Mouse (Mus musculus) liver, embryonic 12.5 days (tissue): ENCODE measurements around the gene Psmd5. TPM values are rescaled to one million over a fixed set of nuclear protein-coding genes. Genes with fewer than 3 reads are reported as not detected.

Experiments used
- ATAC-seq: fragments of 200-750 bp; cut with Nextera tagmentation; 2 replicates; pipeline ENCODE4 v1.8.0; 2017; ENCODE audit warnings: moderate number of reproducible peaks, mild to moderate bottlenecking, moderate library complexity
- H3K27ac ChIP-seq: fragments of 300-500 bp; sonication (generic); 2 replicates; pipeline ENCODE4 v1.5.1; 2016; ENCODE audit warnings: mild to moderate bottlenecking
- H3K27me3 ChIP-seq: fragments of 300-500 bp; sonication (generic); replicated peaks from 2 replicates; pipeline ENCODE4 v1.6.1; 2016; ENCODE audit warnings: mild to moderate bottlenecking, moderate library complexity
- H3K36me3 ChIP-seq: fragments of 300-500 bp; sonication (generic); 2 replicates; pipeline ENCODE4 v1.6.1; 2016; ENCODE audit warnings: mild to moderate bottlenecking, moderate library complexity
- H3K4me1 ChIP-seq: fragments of 300-500 bp; sonication (generic); 2 replicates; pipeline ENCODE4 v1.6.1; 2016
- H3K4me2 ChIP-seq: fragments of 300-500 bp; sonication (generic); 2 replicates; pipeline ENCODE4 v1.6.1; 2016; ENCODE audit warnings: mild to moderate bottlenecking, moderate library complexity
- H3K4me3 ChIP-seq: fragments of 300-500 bp; sonication (generic); 2 replicates; pipeline ENCODE4 v1.5.1; 2016; ENCODE audit warnings: mild to moderate bottlenecking, moderate library complexity
- H3K9ac ChIP-seq: fragments of 300-500 bp; sonication (generic); 2 replicates; pipeline ENCODE4 v1.6.1; 2016; ENCODE audit warnings: mild to moderate bottlenecking, moderate library complexity
- H3K9me3 ChIP-seq: fragments of 300-500 bp; sonication (generic); replicated peaks from 2 replicates; pipeline ENCODE4 v1.6.1; 2016; ENCODE audit warnings: mild to moderate bottlenecking, moderate library complexity
- WGBS: fragments of 180-500 bp; shearing (Covaris S2); methylation state at CpG from one replicate; pipeline ENCODE4 v1.1.7; 2016; ENCODE audit not compliant: insufficient replicate concordance; 5-methylcytosine and 5-hydroxymethylcytosine counted together
- polyA plus RNA-seq: library from polyadenylated mRNA; unstranded; fragments of >200 nt; fragmentation: Nextera tagmentation; extraction: Ambion mirVana; gene quantifications from 2 replicates; pipeline ENCODE4 v1.2.1, GENCODE M21; 2016

Psmd5 gene
- 103 and 109 TPM in 2 replicates for polyA plus RNA-seq

DNA sequence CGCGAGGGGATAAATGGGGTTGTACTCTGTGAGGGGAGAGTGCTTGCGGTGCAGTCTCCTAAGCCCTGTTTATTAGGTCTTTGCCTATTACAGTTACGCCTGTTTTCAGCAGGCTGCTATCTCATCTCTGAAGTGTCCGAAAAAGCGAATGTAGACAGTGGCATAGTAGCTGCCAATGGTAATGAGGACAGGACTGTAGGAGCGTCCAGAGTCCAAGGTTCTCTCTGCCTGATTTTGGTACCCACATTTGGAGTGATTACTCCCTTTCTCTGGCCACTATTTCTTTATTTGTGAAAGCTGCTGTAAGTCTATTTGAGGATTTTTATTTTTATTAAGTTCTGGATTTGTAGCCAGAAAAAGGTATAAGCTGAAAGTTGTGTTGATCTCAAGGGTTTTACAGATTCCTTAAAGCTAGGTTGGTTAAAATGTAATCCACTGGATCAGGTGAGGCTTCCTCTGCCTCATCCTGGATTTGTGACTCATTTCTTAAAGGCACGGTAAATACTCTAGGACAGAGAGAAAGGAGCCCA lies at the start of gene Psmd5:
Psmd5 (minus strand) TSS at position 153 of the 530 bp plus-strand sequence.
- H3K9me3 ChIP-seq, result no peaks in the 10 kb centered on the region
- peaks cover 65% of the 10 kb centered on the region for H3K27me3 ChIP-seq
- ATAC-seq, result no peak
- 22% methylated on average over 8 of the region's 8 CpGs for WGBS
- peak within 1 kb of the TSS; percentile 34 for H3K4me3 ChIP-seq
- H3K36me3 ChIP-seq, result no peaks in the 10 kb centered on the region
- peak within 1 kb of the TSS; percentile 10; the same call in 1 of the 2 replicates for H3K27ac ChIP-seq
- H3K4me1 ChIP-seq, result peaks cover 18% of the 10 kb centered on the region
- peak within 1 kb of the TSS; percentile 44 for H3K4me2 ChIP-seq
- H3K9ac ChIP-seq, result no peak within 1 kb of the TSS; the same call in 1 of the 2 replicates

GRCm38 (mm10) chr2:34922729-34923128 lies 48.0 kb upstream of the Psmd5 start:
- no peaks in the 10 kb centered on the region for H3K9me3 ChIP-seq
- no peak for ATAC-seq
- no peak overlapping the region for H3K4me3 ChIP-seq
- no peak overlapping the region for H3K4me2 ChIP-seq
- H3K27ac ChIP-seq, result no peak overlapping the region
- no peaks in the 10 kb centered on the region for H3K4me1 ChIP-seq
- WGBS, result 9% methylated on average over 2 of the region's 2 CpGs
- peaks cover 32% of the 10 kb centered on the region; the same call in 1 of the 2 replicates for H3K27me3 ChIP-seq
- no peak overlapping the region for H3K9ac ChIP-seq
- H3K36me3 ChIP-seq, result no peaks in the 10 kb centered on the region

DNA sequence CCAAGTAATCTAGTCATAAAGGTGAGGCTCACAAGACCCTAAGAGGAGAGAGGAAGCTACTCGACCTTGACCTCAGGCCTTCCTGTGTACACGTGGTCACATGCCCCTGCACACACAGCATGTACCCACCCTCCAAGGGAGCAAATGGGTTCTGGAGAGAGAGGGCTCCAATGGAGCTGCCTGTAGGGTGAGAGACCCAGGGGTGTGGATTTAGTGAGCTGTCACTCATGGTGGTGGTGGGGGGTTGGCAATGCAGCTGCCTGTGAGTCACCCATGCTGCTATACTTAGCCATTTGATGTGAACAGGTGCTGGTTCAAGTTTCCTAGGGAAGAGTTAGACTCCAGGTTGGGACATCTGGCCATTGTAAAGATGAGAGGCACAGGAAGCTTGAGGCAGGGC lies 45.4 kb upstream of the Psmd5 start:
- H3K9ac ChIP-seq, result no peak overlapping the region

GRCm38 (mm10) chr2:34915103-34915502 lies 40.3 kb upstream of the Psmd5 start:
- no peak overlapping the region for H3K27ac ChIP-seq
- no peak for ATAC-seq
- peaks cover 25% of the 10 kb centered on the region for H3K4me1 ChIP-seq
- H3K9ac ChIP-seq, result no peak overlapping the region
- no peak overlapping the region for H3K4me3 ChIP-seq
- WGBS, result 51% methylated on average over 2 of the region's 2 CpGs
- H3K27me3 ChIP-seq, result peaks cover 70% of the 10 kb centered on the region
- peaks cover 12% of the 10 kb centered on the region for H3K36me3 ChIP-seq
- no peak overlapping the region; the same call in 1 of the 2 replicates for H3K4me2 ChIP-seq
- H3K9me3 ChIP-seq, result no peaks in the 10 kb centered on the region

More for the DNA sequence above, 45.4 kb upstream of the Psmd5 start:
- Histone ChIP-seq H3K4me3 (no peak overlapping the region), H3K4me2 (no peak overlapping the region), H3K36me3 (no peaks in the 10 kb centered on the region), H3K27me3 (peaks cover 40% of the 10 kb centered on the region), H3K27ac (no peak overlapping the region), H3K9me3 (no peaks in the 10 kb centered on the region), H3K4me1 (no peaks in the 10 kb centered on the region)
- 27% methylated on average over 2 of the region's 2 CpGs for WGBS
- no peak for ATAC-seq

DNA sequence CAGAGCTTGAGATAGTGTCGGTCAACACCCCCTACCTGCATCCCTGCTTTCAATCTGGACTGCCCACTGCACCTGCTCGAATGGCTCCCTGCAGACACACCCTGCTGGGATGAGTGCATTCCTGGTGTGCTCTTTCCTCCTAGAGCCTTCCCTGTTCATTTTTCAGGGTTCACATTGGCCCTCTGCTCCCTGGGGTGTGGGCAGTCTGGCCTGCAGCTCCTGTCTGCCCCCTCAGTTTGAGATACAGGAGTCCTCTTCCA lies 40.0 kb upstream of the Psmd5 start:
- no peak for ATAC-seq
- peak overlapping the region; percentile 96 for H3K4me2 ChIP-seq

GRCm38 (mm10) chr2:34914069-34914822 lies 39.5 kb upstream of the Psmd5 start:
- Histone ChIP-seq H3K9ac (peak overlapping the region; percentile 75), H3K27me3 (peaks cover 67% of the 10 kb centered on the region), H3K9me3 (no peaks in the 10 kb centered on the region), H3K4me2 (peak overlapping the region; percentile 96), H3K36me3 (peaks cover 20% of the 10 kb centered on the region), H3K4me3 (peak overlapping the region; percentile 70), H3K27ac (peak overlapping the region; percentile 32; the same call in 1 of the 2 replicates), H3K4me1 (peaks cover 25% of the 10 kb centered on the region)
- WGBS, result 4% methylated on average over 37 of the region's 50 CpGs
- peak; percentile 78 for ATAC-seq

More for the DNA sequence above, 40.0 kb upstream of the Psmd5 start:
- H3K4me3 ChIP-seq, result 0 out of 2 replicates have a peak overlapping the region, but pooled peaks have one; percentile 70
- H3K9ac ChIP-seq, result no peak overlapping the region
- 23% methylated on average over 2 of the region's 2 CpGs for WGBS
- peaks cover 15% of the 10 kb centered on the region for H3K36me3 ChIP-seq
- peaks cover 25% of the 10 kb centered on the region for H3K4me1 ChIP-seq
- no peaks in the 10 kb centered on the region for H3K9me3 ChIP-seq
- no peak overlapping the region for H3K27ac ChIP-seq
- peaks cover 69% of the 10 kb centered on the region for H3K27me3 ChIP-seq

DNA sequence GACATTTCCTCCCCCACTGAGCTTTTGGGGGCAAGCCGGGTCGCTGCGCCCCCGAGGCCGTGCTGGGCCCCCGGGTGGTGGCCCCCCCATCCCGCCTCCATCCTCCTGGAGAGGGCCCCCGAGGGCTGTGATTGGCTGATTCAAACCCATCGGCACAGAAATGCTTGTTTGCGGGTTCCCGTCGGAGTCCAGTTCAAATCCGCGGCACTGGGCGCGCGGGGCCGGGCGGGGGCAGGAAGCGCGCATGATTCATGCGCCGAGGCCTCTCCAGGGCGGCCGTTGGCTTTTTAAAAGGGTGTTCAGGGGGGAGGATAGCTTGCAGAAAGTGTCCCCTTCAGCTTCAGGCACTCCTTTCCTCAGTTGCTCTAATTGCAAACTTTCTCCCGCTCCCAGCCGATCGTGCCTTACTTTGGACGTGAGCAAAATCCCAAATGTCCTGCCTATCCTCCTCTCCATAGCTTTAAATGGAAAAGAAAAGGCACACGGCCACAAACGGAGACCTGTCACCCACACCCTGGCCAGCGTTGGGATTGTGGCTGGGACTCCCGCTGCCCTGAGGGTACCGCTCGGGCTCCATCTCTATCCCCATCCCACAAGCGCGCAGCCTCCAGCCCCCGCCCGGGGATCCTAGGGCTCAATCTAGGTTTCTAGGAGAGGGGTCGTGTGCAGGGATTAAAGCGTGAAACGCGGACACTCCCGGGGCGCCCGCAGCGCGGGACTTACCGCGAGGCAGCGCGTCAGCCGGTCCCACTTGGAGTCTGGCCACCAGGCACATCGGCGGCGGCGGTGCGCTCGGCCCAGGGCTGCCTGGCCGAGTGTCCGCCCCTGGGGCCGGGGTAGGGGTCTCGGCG lies 38.7 kb upstream of the Psmd5 start, which contains the start of gene Phf19:
Phf19 (minus strand) TSS at position 809 of the 851 bp plus-strand sequence.
- peaks cover 59% of the 10 kb centered on the region for H3K27me3 ChIP-seq
- under 1% methylated on average over 60 of the region's 64 CpGs for WGBS
- H3K9me3 ChIP-seq, result no peaks in the 10 kb centered on the region
- peak within 1 kb of the TSS; percentile 75 for H3K9ac ChIP-seq
- peak within 1 kb of the TSS; percentile 32; the same call in 1 of the 2 replicates for H3K27ac ChIP-seq
- peak; percentile 47 for ATAC-seq
- peak within 1 kb of the TSS; percentile 70 for H3K4me3 ChIP-seq
- H3K4me1 ChIP-seq, result peaks cover 25% of the 10 kb centered on the region
- H3K36me3 ChIP-seq, result peaks cover 23% of the 10 kb centered on the region
- H3K4me2 ChIP-seq, result peak within 1 kb of the TSS; percentile 96

DNA sequence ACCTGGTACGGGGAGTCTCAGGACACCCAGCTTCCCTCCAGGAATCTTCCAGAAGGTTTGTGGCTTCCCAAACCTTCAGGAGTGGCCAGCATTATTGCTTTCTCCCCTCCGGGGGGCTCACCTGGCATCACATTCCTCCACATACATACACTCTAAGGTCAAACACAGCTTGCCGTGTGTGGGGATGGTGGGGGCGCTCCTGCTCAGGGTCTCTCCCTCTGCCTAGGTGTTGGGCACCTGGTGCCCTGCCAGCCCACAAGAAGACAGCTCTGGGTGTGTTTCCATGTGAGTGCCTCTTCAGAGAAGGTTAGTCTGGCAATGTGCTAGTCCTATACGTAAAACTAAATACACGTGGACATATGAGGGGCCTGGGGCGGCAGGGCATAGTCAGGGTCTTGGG lies 37.8 kb upstream of the Psmd5 start:
- no peak for ATAC-seq
- Histone ChIP-seq H3K36me3 (peaks cover 23% of the 10 kb centered on the region), H3K9ac (0 out of 2 replicates have a peak overlapping the region, but pooled peaks have one; percentile 75), H3K4me2 (peak overlapping the region; percentile 96), H3K4me1 (peaks cover 25% of the 10 kb centered on the region), H3K9me3 (no peaks in the 10 kb centered on the region), H3K27ac (no peak overlapping the region), H3K4me3 (peak overlapping the region; percentile 70), H3K27me3 (peaks cover 51% of the 10 kb centered on the region)
- WGBS, result 46% methylated on average over 7 of the region's 7 CpGs

DNA sequence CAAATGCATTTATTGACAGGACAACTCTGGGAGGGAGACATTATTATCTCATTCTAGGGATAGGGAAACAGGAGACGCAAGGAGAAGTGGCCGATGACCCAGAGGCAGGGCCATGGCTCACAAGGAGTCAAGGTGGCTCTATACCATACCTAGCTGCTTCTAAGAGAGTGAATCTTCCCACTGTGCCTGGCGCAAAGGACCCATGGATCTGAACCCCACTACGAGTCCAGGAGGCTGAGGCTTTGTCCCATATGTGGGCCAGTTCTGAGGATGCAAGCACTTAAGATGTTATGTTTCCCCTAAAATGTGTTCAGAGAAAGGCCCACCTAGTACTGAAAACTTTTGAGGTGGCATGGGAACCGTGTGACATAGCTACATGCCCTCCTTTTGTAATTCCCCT lies 37.1 kb upstream of the Psmd5 start:
- Histone ChIP-seq H3K4me3 (no peak overlapping the region), H3K4me2 (no peak overlapping the region), H3K36me3 (peaks cover 23% of the 10 kb centered on the region), H3K9ac (no peak overlapping the region), H3K4me1 (peaks cover 31% of the 10 kb centered on the region), H3K27ac (no peak overlapping the region), H3K9me3 (no peaks in the 10 kb centered on the region), H3K27me3 (peaks cover 44% of the 10 kb centered on the region)
- ATAC-seq, result no peak
- 71% methylated on average over 5 of the region's 5 CpGs for WGBS

GRCm38 (mm10) chr2:34909719-34910118 lies 35.0 kb upstream of the Psmd5 start:
- peaks cover 33% of the 10 kb centered on the region for H3K27me3 ChIP-seq
- H3K9ac ChIP-seq, result no peak overlapping the region
- ATAC-seq, result no peak
- no peak overlapping the region for H3K4me3 ChIP-seq
- WGBS, result 76% methylated on average over 4 of the region's 4 CpGs
- H3K9me3 ChIP-seq, result no peaks in the 10 kb centered on the region
- peaks cover 45% of the 10 kb centered on the region for H3K4me1 ChIP-seq
- no peak overlapping the region for H3K4me2 ChIP-seq
- peaks cover 23% of the 10 kb centered on the region for H3K36me3 ChIP-seq
- H3K27ac ChIP-seq, result no peak overlapping the region

GRCm38 (mm10) chr2:34906861-34907604 lies 32.3 kb upstream of the Psmd5 start:
- Histone ChIP-seq H3K9ac (peak overlapping the region; percentile 35; the same call in 1 of the 2 replicates), H3K27me3 (peaks cover 6% of the 10 kb centered on the region; the same call in 1 of the 2 replicates), H3K36me3 (peaks cover 32% of the 10 kb centered on the region), H3K27ac (0 out of 2 replicates have a peak overlapping the region, but pooled peaks have one; percentile 39), H3K4me3 (no peak overlapping the region), H3K4me2 (peak overlapping the region; percentile 40), H3K9me3 (no peaks in the 10 kb centered on the region), H3K4me1 (peaks cover 39% of the 10 kb centered on the region)
- no peak for ATAC-seq
- WGBS, result 43% methylated on average over 12 of the region's 12 CpGs
